Mouse (Mus musculus) kidney, embryonic 14.5 days (tissue): ENCODE results near the gene Rnf222. TPM values are rescaled to one million over a fixed set of nuclear protein-coding genes. Genes with fewer than 3 reads are reported as not detected.
A peak's percentile ranks its signal among the peaks of the same experiment; 100 is the strongest.

Experiments
- ATAC-seq: fragments of 200-750 bp; cut with Nextera tagmentation; 2 replicates; pipeline ENCODE4 v1.8.0; 2017; ENCODE audit warnings: moderate number of reproducible peaks, mild to moderate bottlenecking, moderate TSS enrichment, moderate library complexity; ENCODE audit not compliant: low FRiP score, low TSS enrichment
- H3K27ac ChIP-seq: fragments of 300-500 bp; sonication (generic); 2 replicates; pipeline ENCODE4 v1.5.1; 2014; ENCODE audit warnings: low read depth, mild to moderate bottlenecking, low read length, moderate library complexity, mixed read lengths
- H3K27me3 ChIP-seq: fragments of 300-500 bp; sonication (generic); 2 replicates; pipeline ENCODE4 v1.6.1; 2014; ENCODE audit warnings: mild to moderate bottlenecking, low read length; ENCODE audit not compliant: control insufficient read depth, insufficient read depth
- H3K36me3 ChIP-seq: fragments of 300-500 bp; sonication (generic); 2 replicates; pipeline ENCODE4 v1.6.1; 2014; ENCODE audit warnings: low read length, mixed read lengths; ENCODE audit not compliant: control insufficient read depth, insufficient read depth
- H3K4me1 ChIP-seq: fragments of 300-500 bp; sonication (generic); 2 replicates; pipeline ENCODE4 v1.6.1; 2014; ENCODE audit warnings: low read length, mixed read lengths; ENCODE audit not compliant: control insufficient read depth, insufficient read depth
- H3K4me2 ChIP-seq: fragments of 300-500 bp; sonication (generic); replicated peaks from 2 replicates; pipeline ENCODE4 v1.6.1; 2014; ENCODE audit warnings: low read depth, mild to moderate bottlenecking, low read length
- H3K4me3 ChIP-seq: fragments of 300-500 bp; sonication (generic); 2 replicates; pipeline ENCODE4 v1.5.1; 2014; ENCODE audit warnings: mild to moderate bottlenecking, low read length
- H3K9ac ChIP-seq: fragments of 300-500 bp; sonication (generic); 2 replicates; pipeline ENCODE4 v1.6.1; 2014; ENCODE audit warnings: low read depth, mild to moderate bottlenecking, low read length, moderate library complexity
- H3K9me3 ChIP-seq: fragments of 300-500 bp; sonication (generic); 2 replicates; pipeline ENCODE4 v1.6.1; 2016; ENCODE audit warnings: low read length; ENCODE audit not compliant: control insufficient read depth
- WGBS: fragments of 180-500 bp; shearing (Covaris S2); extraction: QIAGEN DNeasy Blood & Tissue Kit; methylation state at CpG from one replicate; pipeline ENCODE4 v1.1.7; 2014; 5-methylcytosine and 5-hydroxymethylcytosine counted together
- polyA plus RNA-seq: library from polyadenylated mRNA; unstranded; fragments of >200 nt; fragmentation: Nextera tagmentation; extraction: Ambion mirVana; gene quantifications from 2 replicates; pipeline ENCODE4 v1.2.1, GENCODE M21; 2014

Rnf222 gene
- polyA plus RNA-seq, 1 experiment from 2014 or later, result 0.05 TPM

- peak; percentile 99 for ATAC-seq
- Histone ChIP-seq H3K27me3 (no peaks in the 10 kb centered on the region), H3K9me3 (no peaks in the 10 kb centered on the region), H3K4me2 (peak overlapping the region; percentile 38), H3K27ac (peak overlapping the region; percentile 53; the same call in 1 of the 2 replicates), H3K4me3 (peak overlapping the region; percentile 48), H3K9ac (peak overlapping the region; percentile 57; the same call in 1 of the 2 replicates), H3K4me1 (peaks cover 4% of the 10 kb centered on the region; the same call in 1 of the 2 replicates), H3K36me3 (no peaks in the 10 kb centered on the region)
- 2% methylated on average over 16 of the region's 16 CpGs for WGBS
These were observed 51.3 kb downstream of the Rnf222 start for GRCm38 (mm10) chr11:68939451-68940304.

GRCm38 (mm10) chr11:68940516-68940915, 52.2 kb downstream of the Rnf222 start:
- WGBS, result 39% methylated on average over 4 of the region's 4 CpGs
- Histone ChIP-seq H3K4me1 (peaks cover 4% of the 10 kb centered on the region; the same call in 1 of the 2 replicates), H3K4me3 (peak overlapping the region; percentile 48), H3K36me3 (no peaks in the 10 kb centered on the region), H3K9me3 (no peaks in the 10 kb centered on the region), H3K27ac (no peak overlapping the region), H3K27me3 (no peaks in the 10 kb centered on the region), H3K4me2 (peak overlapping the region; percentile 38), H3K9ac (peak overlapping the region; percentile 57; the same call in 1 of the 2 replicates)
- ATAC-seq, result no peak

GRCm38 (mm10) chr11:68942731-68943130, 54.4 kb downstream of the Rnf222 start:
- no peak overlapping the region for H3K4me2 ChIP-seq
- 82% methylated on average over 8 of the region's 8 CpGs for WGBS
- no peak overlapping the region for H3K9ac ChIP-seq
- no peaks in the 10 kb centered on the region for H3K9me3 ChIP-seq
- 0 out of 2 replicates have a peak, but pooled peaks cover 3% of the 10 kb centered on the region for H3K36me3 ChIP-seq
- no peak overlapping the region for H3K4me3 ChIP-seq
- H3K27me3 ChIP-seq, result no peaks in the 10 kb centered on the region
- ATAC-seq, result no peak
- H3K4me1 ChIP-seq, result peaks cover 7% of the 10 kb centered on the region
- no peak overlapping the region for H3K27ac ChIP-seq

- Histone ChIP-seq H3K4me1 (peaks cover 7% of the 10 kb centered on the region), H3K27ac (no peak overlapping the region), H3K27me3 (no peaks in the 10 kb centered on the region), H3K9ac (no peak overlapping the region), H3K9me3 (no peaks in the 10 kb centered on the region), H3K4me3 (no peak overlapping the region), H3K36me3 (0 out of 2 replicates have a peak, but pooled peaks cover 3% of the 10 kb centered on the region), H3K4me2 (no peak overlapping the region)
- ATAC-seq, result no peak
- WGBS, result 88% methylated on average over 2 of the region's 2 CpGs
These were observed 56.9 kb downstream of the Rnf222 start for GRCm38 (mm10) chr11:68945245-68945644.

Other genes with a start within 250 kb of the Rnf222 start
- 115 and 145 TPM in 2 replicates for gene Myh10, start 197.0 kb upstream of the Rnf222 start, polyA plus RNA-seq
- 46.7 and 70.6 TPM in 2 replicates for gene Ndel1, start 16.7 kb upstream of the Rnf222 start, polyA plus RNA-seq
- gene Rpl26, start 13.0 kb downstream of the Rnf222 start, polyA plus RNA-seq, result 1,184 and 1,677 TPM in 2 replicates
- not detected in 2 replicates for gene Odf4, start 38.5 kb downstream of the Rnf222 start, polyA plus RNA-seq
- 10.2 and 15.9 TPM in 2 replicates for gene Arhgef15, start 68.9 kb downstream of the Rnf222 start, polyA plus RNA-seq
- gene Slc25a35, start 79.6 kb downstream of the Rnf222 start, polyA plus RNA-seq, result 3.4 and 4.5 TPM in 2 replicates
- gene Rangrf, start 86.6 kb downstream of the Rnf222 start, polyA plus RNA-seq, result 68.7 and 95.2 TPM in 2 replicates
- gene Pfas, start 119.9 kb downstream of the Rnf222 start, polyA plus RNA-seq, result 33.7 and 47.7 TPM in 2 replicates
- gene Ctc1, start 127.4 kb downstream of the Rnf222 start, polyA plus RNA-seq, result 44.2 and 62.3 TPM in 2 replicates
- 145 and 155 TPM in 2 replicates for gene Aurkb, start 157.1 kb downstream of the Rnf222 start, polyA plus RNA-seq
- gene Borcs6, start 171.2 kb downstream of the Rnf222 start, polyA plus RNA-seq, result 6.6 and 7.5 TPM in 2 replicates
- 62.2 and 73.8 TPM in 2 replicates for gene Tmem107, start 182.3 kb downstream of the Rnf222 start, polyA plus RNA-seq
- 57.5 and 86.5 TPM in 2 replicates for gene Vamp2, start 199.9 kb downstream of the Rnf222 start, polyA plus RNA-seq
- gene Per1, start 206.7 kb downstream of the Rnf222 start, polyA plus RNA-seq, result 6.1 and 8.9 TPM in 2 replicates
- gene Hes7, start 231.9 kb downstream of the Rnf222 start, polyA plus RNA-seq, result 0.23 and 0.41 TPM in 2 replicates
- 0.11 and 0.43 TPM in 2 replicates for gene 9130213A22Rik, start 234.0 kb downstream of the Rnf222 start, polyA plus RNA-seq
- gene Aloxe3, start 237.3 kb downstream of the Rnf222 start, polyA plus RNA-seq, result 0.54 and 1.1 TPM in 2 replicates